Mouse (Mus musculus): ENCODE measurements around the gene Btbd9.

DNA sequence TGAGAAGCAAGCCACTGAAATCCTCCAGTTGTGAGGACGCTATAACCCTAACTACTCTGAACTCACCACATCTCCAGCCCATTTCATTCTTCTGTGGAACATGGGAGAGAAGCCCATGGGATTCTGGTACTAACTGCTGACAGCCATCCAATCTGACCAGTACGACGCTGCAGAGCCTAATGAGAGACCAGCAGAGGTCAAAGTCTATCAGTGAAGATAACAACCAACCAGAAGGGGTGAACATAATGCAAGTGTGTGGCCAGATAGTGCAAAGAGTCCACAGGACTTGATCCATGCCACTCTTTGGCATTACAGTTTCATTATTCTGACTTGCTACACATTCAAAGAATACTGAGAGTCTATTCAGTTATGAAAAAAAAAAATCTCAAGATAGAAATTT is 160.6 kb downstream of the Btbd9 start:
- TF ChIP-seq CTCF (conservative IDR thresholded peaks at IDR 0.05; ENCODE audit: insufficient read depth, insufficient read length, low read depth, low read length), result no peak
- TF ChIP-seq POLR2A (IDR thresholded peaks at IDR 0.05; ENCODE audit: low read depth, low read length), result no peak
